Mouse (Mus musculus) right cerebral cortex, postnatal 14 days (tissue): ENCODE measurements around the gene Fosb.

ENCODE experiments used
- DNase-seq: peaks from one replicate; pipeline ENCODE4 v3.0.0; 2022

Fosb gene

GRCm38 (mm10) chr7:19328425-19328824 lies 18.6 kb upstream of the Fosb start:
- DNase-seq: no peak

- no peak for DNase-seq
Observed at GRCm38 (mm10) chr7:19327782-19328181, 17.9 kb upstream of the Fosb start.

GRCm38 (mm10) chr7:19327128-19327527 lies 17.3 kb upstream of the Fosb start:
- peak; percentile 82 for DNase-seq

- peak; percentile 68 for DNase-seq
Observed at GRCm38 (mm10) chr7:19326359-19326758, 16.5 kb upstream of the Fosb start.

GRCm38 (mm10) chr7:19325262-19326199 lies 15.7 kb upstream of the Fosb start:
- no peak for DNase-seq

- no peak for DNase-seq
Observed at GRCm38 (mm10) chr7:19324221-19324620, 14.4 kb upstream of the Fosb start.

- DNase-seq: no peak
Observed at GRCm38 (mm10) chr7:19322489-19322888, 12.6 kb upstream of the Fosb start.

GRCm38 (mm10) chr7:19321464-19321863 lies 11.6 kb upstream of the Fosb start:
- DNase-seq: no peak

GRCm38 (mm10) chr7:19320637-19321036 lies 10.8 kb upstream of the Fosb start:
- DNase-seq: no peak

- peak; percentile 97 for DNase-seq
Observed at GRCm38 (mm10) chr7:19319906-19320305, 10.1 kb upstream of the Fosb start.

- DNase-seq: no peak
Observed at GRCm38 (mm10) chr7:19319458-19319857, 9.6 kb upstream of the Fosb start.

GRCm38 (mm10) chr7:19318676-19319075 lies 8.8 kb upstream of the Fosb start:
- no peak for DNase-seq

- DNase-seq: no peak
Observed at GRCm38 (mm10) chr7:19318201-19318600, 8.3 kb upstream of the Fosb start.

- no peak for DNase-seq
Observed at GRCm38 (mm10) chr7:19316451-19317161, 6.8 kb upstream of the Fosb start.

GRCm38 (mm10) chr7:19314033-19314432 lies 4.2 kb upstream of the Fosb start:
- DNase-seq: no peak

GRCm38 (mm10) chr7:19311991-19312390 lies 2.1 kb upstream of the Fosb start:
- DNase-seq: no peak

- DNase-seq: no peak
Observed at GRCm38 (mm10) chr7:19309278-19309883, 470 bp downstream of the Fosb start.

GRCm38 (mm10) chr7:19308454-19309277 lies 1.2 kb downstream of the Fosb start:
- peak; percentile 96 for DNase-seq

GRCm38 (mm10) chr7:19307739-19308453 lies 2.0 kb downstream of the Fosb start:
- peak; percentile 73 for DNase-seq

- no peak for DNase-seq
Observed at GRCm38 (mm10) chr7:19306819-19307738, 2.8 kb downstream of the Fosb start.
